ENCODE assay signal across 19 mouse cellular contexts in genomic region chr7:91544600-91544999, GRCm38 (mm10).
A peak's percentile ranks its signal among the peaks of the same experiment; 100 is the strongest.
DNase-seq lines count a peak whose midpoint lies in the region; ATAC-seq and TF ChIP-seq lines count a peak whose summit lies in the region.
"Had no signal": no experiment of that assay in that cellular context is flagged by ENCODE, and none has a peak within 500 bp of the region (broad histone marks: within the 10 kb centered on the region; RNA-seq: fewer than 3 reads in every experiment).

No protein-coding gene starts in this region.

- WGBS in lung, embryonic 14.5 days, result 58% methylated on average over 3 of the region's 3 CpGs

- H3K4me1 ChIP-seq in lung, embryonic 14.5 days (ENCODE audit: insufficient read depth), result no peaks in the 10 kb centered on the region

- H3K4me2 ChIP-seq in lung, embryonic 14.5 days, result no peak overlapping the region
- H3K4me2 ChIP-seq: forebrain, embryonic 15.5 days had no signal

- TF ChIP-seq CTCF in lung, embryonic 14.5 days (IDR thresholded peaks at IDR 0.05; ENCODE audit: low read depth), result no peak

- H3K9ac ChIP-seq in lung, embryonic 14.5 days, result no peak overlapping the region
- H3K9ac ChIP-seq: forebrain, embryonic 15.5 days had no signal

- no peak for ATAC-seq in lung, embryonic 14.5 days (ENCODE audit: insufficient read depth)
- peak; percentile 78 for ATAC-seq in common myeloid progenitor, adult 5-6 weeks (replicated peaks; ENCODE audit: low read depth, poor library complexity, severe bottlenecking)
- ATAC-seq in megakaryocyte progenitor cell, adult 5-6 weeks (replicated peaks; ENCODE audit: poor library complexity), result peak; percentile 49
- ATAC-seq: activated CD4-positive, CD25-positive, alpha-beta regulatory T cell, adult 4 months; forebrain, embryonic 15.5 days; Patski had no signal

- H3K27ac ChIP-seq in lung, embryonic 14.5 days (ENCODE audit: low read depth), result no peak overlapping the region
- H3K27ac ChIP-seq: forebrain, embryonic 15.5 days; macrophage had no signal

- H3K36me3 ChIP-seq in lung, embryonic 14.5 days (ENCODE audit: insufficient read depth), result no peaks in the 10 kb centered on the region
- H3K36me3 ChIP-seq: forebrain, embryonic 15.5 days had no signal

- no peaks in the 10 kb centered on the region; the same call in 1 of the 2 replicates for H3K27me3 ChIP-seq in lung, embryonic 14.5 days (ENCODE audit: insufficient read depth, low read length)
- H3K27me3 ChIP-seq: forebrain, embryonic 15.5 days; Patski had no signal

- DNase-seq in kidney, adult 9 months, result peak; percentile 10
- no peak for DNase-seq in kidney, adult 8-10 months
- DNase-seq in lung, embryonic 14.5 days, result peak; percentile 1
- DNase-seq in lung, postnatal 4 days, result no peak
- no peak for DNase-seq in urinary bladder, postnatal 4 days (ENCODE audit: low spot score in 2 of 2)
- DNase-seq: adrenal gland, postnatal 25 days; cerebellum, adult 2 months; heart, postnatal 4 days; lung, adult 2 months; right cerebral cortex, adult 18-20 months; spleen, adult 18-20 months; thymus, adult 18-20 months had no signal

- no peak overlapping the region for H3K4me3 ChIP-seq in lung, embryonic 14.5 days (ENCODE audit: low read depth, low read length)
- H3K4me3 ChIP-seq: erythroblast, embryonic 14.5 days; forebrain, embryonic 15.5 days had no signal

- H3K9me3 ChIP-seq in lung, embryonic 14.5 days (ENCODE audit: low read depth, low read length), result no peaks in the 10 kb centered on the region
- H3K9me3 ChIP-seq: forebrain, embryonic 15.5 days had no signal

Comparison
In these comparisons a context has a peak if more than half of its experiments do, and no peak if none do; other contexts are left out.
1. DNase-seq: peak in kidney, adult 9 months (single experiment) and lung, embryonic 14.5 days (single experiment); none in kidney, adult 8-10 months (0 of 2), lung, postnatal 4 days (0 of 2) and urinary bladder, postnatal 4 days (0 of 2).